Mouse (Mus musculus) small intestine, adult 2 months (tissue): ENCODE results near the gene Gm9774.

ENCODE experiments used
- CTCF ChIP-seq: fragments of 200-500 bp; IDR thresholded peaks from 2 replicates; pipeline ENCODE4 v1.5.1; 2012; ENCODE audit warnings: low read depth, mild to moderate bottlenecking, control low read depth, inconsistent platforms, low read length, moderate library complexity, mixed read lengths; ENCODE audit not compliant: insufficient replicate concordance, insufficient read length; ENCODE audit errors: extremely low read depth
- POLR2A ChIP-seq: fragments of 200-500 bp; IDR thresholded peaks from 2 replicates; pipeline ENCODE4 v1.6.1; 2012; ENCODE audit warnings: low read depth, mild to moderate bottlenecking, control low read depth, inconsistent platforms, low read length, moderate library complexity

DNA sequence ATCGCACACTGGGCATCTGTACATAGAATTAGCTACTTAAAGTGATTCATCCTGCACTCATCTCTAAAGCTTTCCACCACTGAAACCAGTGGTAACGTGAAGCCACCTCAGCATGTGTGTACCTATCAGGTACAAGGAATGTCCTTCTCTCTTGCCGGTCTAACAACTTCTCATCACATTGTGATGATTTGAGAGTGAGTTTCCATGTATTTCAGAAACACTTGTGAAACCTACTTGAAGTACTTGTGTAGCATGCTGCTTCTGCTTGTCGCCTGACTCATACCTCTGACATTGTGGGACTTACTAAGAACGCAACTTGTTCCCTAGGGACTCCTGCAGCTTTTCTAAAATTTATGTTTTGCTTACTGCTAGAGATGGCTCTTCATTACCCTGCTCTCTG, 25.9 kb upstream of the Gm9774 start:
- TF ChIP-seq CTCF (no peak), POLR2A (no peak)
